ENCODE assay signal across 9 mouse cellular contexts in the genomic region with DNA sequence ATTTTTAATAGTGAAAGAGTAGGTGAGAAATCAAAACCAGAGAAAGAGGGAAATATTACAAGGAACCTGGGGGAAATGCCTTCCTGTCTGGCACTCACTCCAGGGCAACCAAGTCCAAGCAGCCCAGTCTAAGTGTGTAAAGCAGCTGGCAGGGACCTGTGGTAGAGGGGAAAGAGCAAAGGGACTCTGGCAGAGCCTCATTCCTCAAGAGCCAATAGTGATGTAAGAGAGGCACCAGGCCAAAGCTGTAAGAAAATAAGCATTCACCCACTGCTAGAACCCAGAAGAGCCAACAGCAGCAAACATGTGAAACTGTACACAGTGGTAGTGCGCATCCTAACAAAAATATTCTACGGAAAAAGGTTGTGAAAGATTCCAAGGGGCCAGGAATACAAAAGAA.
DNase-seq lines count a peak whose midpoint lies in the region; ATAC-seq lines count a peak whose summit lies in the region.
"Had no signal": no experiment of that assay in that cellular context is flagged by ENCODE, and none has a peak within 500 bp of the region (broad histone marks: within the 10 kb centered on the region; RNA-seq: fewer than 3 reads in every experiment).

No protein-coding gene starts in this region.

- H3K27me3 ChIP-seq in heart, embryonic 12.5 days (replicated peaks), result no peaks in the 10 kb centered on the region
- H3K27me3 ChIP-seq in embryonic facial prominence, embryonic 15.5 days, result no peaks in the 10 kb centered on the region
- no peaks in the 10 kb centered on the region for H3K27me3 ChIP-seq in hindbrain, embryonic 16.5 days (replicated peaks; ENCODE audit: control insufficient read depth, insufficient read depth, low read length)
- no peaks in the 10 kb centered on the region for H3K27me3 ChIP-seq in intestine, embryonic 16.5 days (replicated peaks; ENCODE audit: control insufficient read depth, insufficient read depth, low read length)

- H3K9ac ChIP-seq in heart, embryonic 12.5 days, result no peak overlapping the region
- no peak overlapping the region for H3K9ac ChIP-seq in embryonic facial prominence, embryonic 15.5 days
- H3K9ac ChIP-seq in hindbrain, embryonic 16.5 days (ENCODE audit: low read depth, low read length), result no peak overlapping the region
- no peak overlapping the region for H3K9ac ChIP-seq in intestine, embryonic 16.5 days (ENCODE audit: low read depth, low read length)

- WGBS in heart, embryonic 12.5 days, result 84% methylated on average over 2 of the region's 2 CpGs
- 70% methylated on average over 2 of the region's 2 CpGs for WGBS in embryonic facial prominence, embryonic 15.5 days
- WGBS in hindbrain, embryonic 16.5 days, result 64% methylated on average over 2 of the region's 2 CpGs
- WGBS in intestine, embryonic 16.5 days, result 91% methylated on average over 2 of the region's 2 CpGs

- H3K9me3 ChIP-seq in heart, embryonic 12.5 days (replicated peaks), result no peaks in the 10 kb centered on the region
- H3K9me3 ChIP-seq in embryonic facial prominence, embryonic 15.5 days (replicated peaks), result no peaks in the 10 kb centered on the region
- H3K9me3 ChIP-seq in hindbrain, embryonic 16.5 days (ENCODE audit: control insufficient read depth, low read length), result no peaks in the 10 kb centered on the region
- H3K9me3 ChIP-seq in intestine, embryonic 16.5 days (ENCODE audit: control insufficient read depth, low read length), result no peaks in the 10 kb centered on the region

- peak; percentile 65 to 68 for DNase-seq in heart, adult 18-20 months
- peak; percentile 50 for DNase-seq in NIH3T3 (ENCODE audit: low read depth)
- DNase-seq in lung, postnatal 4 days, result peak; percentile 38 to 43

- peaks cover 5% of the 10 kb centered on the region; the same call in 1 of the 2 replicates for H3K4me1 ChIP-seq in heart, embryonic 12.5 days (replicated peaks)
- peaks cover 16% of the 10 kb centered on the region for H3K4me1 ChIP-seq in embryonic facial prominence, embryonic 15.5 days
- H3K4me1 ChIP-seq in hindbrain, embryonic 16.5 days (ENCODE audit: control insufficient read depth, insufficient read depth, low read depth, low read length), result peaks cover 8% of the 10 kb centered on the region
- H3K4me1 ChIP-seq in intestine, embryonic 16.5 days (ENCODE audit: control insufficient read depth, insufficient read depth, low read length), result no peaks in the 10 kb centered on the region

- ATAC-seq in heart, embryonic 12.5 days (ENCODE audit: insufficient number of reproducible peaks, low FRiP score), result no peak; the same call in 1 of the 2 replicates
- no peak for ATAC-seq in embryonic facial prominence, embryonic 15.5 days (ENCODE audit: insufficient number of reproducible peaks, low FRiP score, low TSS enrichment, low read depth)
- ATAC-seq in hindbrain, embryonic 16.5 days, result peak; percentile 91
- no peak for ATAC-seq in erythroblast, adult 5-6 weeks (replicated peaks; ENCODE audit: low FRiP score, poor library complexity, severe bottlenecking)
- no peak for ATAC-seq in intestine, embryonic 16.5 days

- H3K27ac ChIP-seq in heart, embryonic 12.5 days (ENCODE audit: poor library complexity, severe bottlenecking), result no peak overlapping the region
- 0 out of 2 replicates have a peak overlapping the region, but pooled peaks have one; percentile 66 for H3K27ac ChIP-seq in embryonic facial prominence, embryonic 15.5 days (replicated peaks)
- no peak overlapping the region for H3K27ac ChIP-seq in hindbrain, embryonic 16.5 days (ENCODE audit: low read depth, low read length)
- no peak overlapping the region for H3K27ac ChIP-seq in intestine, embryonic 16.5 days (ENCODE audit: low read length)
- H3K27ac ChIP-seq: left cerebral cortex, adult 2 months had no signal

- H3K4me3 ChIP-seq in heart, embryonic 12.5 days, result no peak overlapping the region
- H3K4me3 ChIP-seq in embryonic facial prominence, embryonic 15.5 days (replicated peaks), result no peak overlapping the region
- no peak overlapping the region for H3K4me3 ChIP-seq in hindbrain, embryonic 16.5 days (ENCODE audit: low read length)
- no peak overlapping the region for H3K4me3 ChIP-seq in intestine, embryonic 16.5 days (ENCODE audit: low read length)
- H3K4me3 ChIP-seq: left cerebral cortex, adult 2 months had no signal

- no peaks in the 10 kb centered on the region for H3K36me3 ChIP-seq in heart, embryonic 12.5 days
- H3K36me3 ChIP-seq in embryonic facial prominence, embryonic 15.5 days, result no peaks in the 10 kb centered on the region
- H3K36me3 ChIP-seq in hindbrain, embryonic 16.5 days (ENCODE audit: control insufficient read depth, insufficient read depth, low read length), result no peaks in the 10 kb centered on the region
- H3K36me3 ChIP-seq in intestine, embryonic 16.5 days (ENCODE audit: control insufficient read depth, insufficient read depth, low read length), result no peaks in the 10 kb centered on the region

- H3K4me2 ChIP-seq in heart, embryonic 12.5 days, result no peak overlapping the region
- no peak overlapping the region for H3K4me2 ChIP-seq in embryonic facial prominence, embryonic 15.5 days (replicated peaks)
- no peak overlapping the region for H3K4me2 ChIP-seq in hindbrain, embryonic 16.5 days (ENCODE audit: low read length)
- H3K4me2 ChIP-seq in intestine, embryonic 16.5 days (ENCODE audit: low read depth, low read length), result no peak overlapping the region
